Mouse (Mus musculus) heart, postnatal 10 days (tissue): ENCODE data around the gene Rnf43. TPM values are rescaled to one million over a fixed set of nuclear protein-coding genes. Genes with fewer than 3 reads are reported as not detected.

Source experiments
- DNase-seq, 2 experiments: peaks; one replicate each; pipeline ENCODE4 v3.0.0; 2021
- intact Hi-C: fragments of 180-260 bp; cut with DNase I; formaldehyde crosslinking; loops from one replicate; pipeline ENCODE4 v1.15.1; 2025
- total RNA-seq, 2 experiments: library from RNA; stranded (reverse); gene quantifications; 2 replicates each; pipeline ENCODE4 v1.2.3; 2021

Rnf43 gene
- total RNA-seq, 2 experiments from 2014 or later, result 0.34 to 0.40 TPM

DNA sequence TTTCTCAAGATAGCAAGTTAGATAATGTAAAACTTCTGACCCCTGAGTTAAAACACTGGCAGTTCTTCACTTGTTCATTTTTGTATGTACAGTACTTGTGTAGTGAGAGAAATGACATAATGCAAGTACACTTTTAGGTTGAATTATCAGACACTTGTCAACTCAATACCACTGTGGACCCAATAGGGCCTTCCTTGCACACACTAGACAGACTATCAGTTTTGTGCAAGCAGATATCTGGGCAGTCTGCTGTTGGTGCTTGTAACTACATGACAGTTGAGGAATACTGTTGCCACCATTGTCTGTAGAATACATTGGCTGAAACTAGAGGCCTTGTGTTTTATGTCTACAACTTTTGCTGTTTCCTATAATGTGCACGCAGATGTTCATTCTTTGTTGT lies 10.8 kb downstream of the Rnf43 start:
- intact Hi-C loops, result no loop called here
- no peak for DNase-seq

DNA sequence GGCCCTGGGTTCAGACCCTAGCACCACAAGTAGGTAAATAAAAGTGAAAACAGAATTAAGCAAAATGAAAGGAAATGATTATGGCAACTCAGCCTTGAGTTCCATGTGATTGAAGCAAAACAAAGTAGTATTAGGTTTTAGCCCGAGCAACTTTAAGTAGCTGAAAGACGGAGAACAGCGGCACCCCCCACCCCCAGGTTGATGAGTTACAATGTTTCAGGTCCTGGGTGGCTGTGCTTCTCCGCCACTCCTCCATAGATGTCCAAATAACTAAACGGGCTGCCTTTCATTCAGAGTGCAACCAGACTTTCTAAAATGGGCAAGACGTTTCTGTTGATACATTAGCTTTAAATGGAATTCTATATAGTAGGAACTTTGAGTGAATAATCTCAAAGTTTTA lies 13.1 kb downstream of the Rnf43 start:
- no peak for DNase-seq
- intact Hi-C loops, result no loop called here

DNA sequence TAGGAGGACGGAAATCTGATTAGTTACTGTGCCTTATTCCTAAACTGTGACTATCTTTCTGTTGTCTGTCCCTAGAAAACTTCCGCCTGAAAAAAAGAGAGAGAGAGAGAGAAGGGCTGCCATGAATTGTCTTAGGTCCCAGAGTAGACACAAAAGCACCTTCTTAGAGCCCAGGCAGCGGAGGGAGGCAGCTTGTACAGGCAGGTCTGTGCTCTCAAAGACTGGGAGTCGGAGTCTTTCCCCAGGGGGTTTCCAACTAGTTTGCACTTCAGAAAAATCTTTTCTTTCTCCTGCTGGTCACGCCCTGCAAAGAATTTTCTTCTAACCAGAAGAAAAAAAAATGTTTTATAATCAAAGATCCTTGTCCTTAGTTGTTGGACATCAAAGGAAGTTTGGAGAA lies 15.2 kb downstream of the Rnf43 start:
- intact Hi-C loops, result no loop called here
- DNase-seq, result no peak

DNA sequence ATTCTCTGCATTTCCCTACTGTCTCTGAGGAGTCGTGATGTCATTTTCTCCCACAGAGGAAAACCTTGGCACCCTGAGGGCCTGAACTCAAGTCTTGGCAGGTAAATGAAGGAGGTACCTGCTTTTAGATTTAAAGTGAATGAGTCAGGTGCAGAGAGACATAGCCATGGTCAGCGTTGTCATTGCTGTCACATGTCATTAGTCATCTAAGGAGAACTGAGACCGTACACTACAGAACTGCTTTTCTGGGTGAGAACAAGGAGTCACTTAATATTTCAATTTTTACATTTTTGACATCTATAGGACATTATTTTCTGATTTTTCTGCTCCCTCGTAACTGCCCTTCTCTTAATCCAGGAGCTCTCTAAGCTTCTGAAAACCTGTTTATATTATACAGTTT lies 16.0 kb downstream of the Rnf43 start:
- intact Hi-C loops, result no loop called here
- no peak for DNase-seq

DNA sequence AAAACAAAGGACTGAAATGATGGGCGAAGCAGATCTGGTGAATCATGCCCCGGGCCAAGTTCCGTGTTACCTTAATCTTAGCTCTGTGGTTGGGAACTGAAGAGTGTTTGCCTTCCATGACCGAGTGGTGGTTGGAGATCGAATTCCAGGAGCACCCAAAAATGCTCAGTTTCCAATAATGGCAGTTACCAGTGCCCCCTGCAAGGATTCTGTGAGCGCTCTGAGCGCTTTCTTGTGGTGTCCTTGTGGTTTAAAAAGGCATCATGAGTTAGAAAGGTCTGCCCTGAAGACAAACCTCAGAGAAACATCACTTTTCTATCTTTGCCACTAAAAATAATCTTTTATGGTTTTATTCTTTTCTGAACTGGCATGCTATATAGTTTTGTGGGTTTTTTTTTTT lies 16.5 kb downstream of the Rnf43 start:
- no peak for DNase-seq
- intact Hi-C loops, result no loop called here

DNA sequence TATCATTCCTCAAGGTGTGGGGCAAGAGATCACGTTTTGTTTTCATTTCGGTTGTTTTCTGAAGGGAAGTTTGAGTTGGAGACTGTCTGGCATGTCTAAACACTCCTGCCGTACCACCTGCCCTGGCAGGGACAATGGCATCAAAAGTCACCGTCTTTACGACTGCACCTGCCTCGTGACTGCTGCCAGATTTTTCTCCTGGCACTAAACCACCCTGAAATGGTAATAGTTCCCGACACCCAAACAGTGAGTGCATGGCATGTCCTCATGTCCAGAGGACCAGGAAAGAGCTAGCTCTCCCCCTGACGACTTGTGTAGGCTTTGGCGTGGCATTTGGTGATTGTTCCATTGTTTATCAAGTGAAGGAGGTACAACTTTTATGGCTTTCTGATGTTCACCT lies 18.3 kb downstream of the Rnf43 start:
- intact Hi-C loops, result no loop called here
- no peak for DNase-seq

DNA sequence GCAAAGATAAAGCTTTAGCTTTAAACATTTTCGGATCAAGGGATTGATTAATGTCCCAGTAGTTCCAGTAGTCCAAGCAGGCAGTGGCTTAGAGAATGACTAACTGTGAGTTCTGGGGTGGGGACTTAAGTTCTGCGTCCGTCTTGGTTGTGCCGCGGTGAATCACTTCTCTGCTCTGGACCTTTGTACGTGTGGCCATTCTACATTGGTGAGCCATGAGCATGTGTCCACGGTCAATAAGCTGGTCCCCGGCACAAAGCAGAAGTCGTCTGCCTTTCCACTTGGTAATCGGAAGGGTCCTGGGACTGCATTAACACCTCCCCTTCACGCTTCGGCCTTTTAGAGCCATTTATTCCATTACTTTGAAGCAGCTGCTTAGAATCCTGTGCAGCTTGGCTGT lies 19.6 kb downstream of the Rnf43 start:
- DNase-seq, result no peak
- intact Hi-C loops, result no loop called here

DNA sequence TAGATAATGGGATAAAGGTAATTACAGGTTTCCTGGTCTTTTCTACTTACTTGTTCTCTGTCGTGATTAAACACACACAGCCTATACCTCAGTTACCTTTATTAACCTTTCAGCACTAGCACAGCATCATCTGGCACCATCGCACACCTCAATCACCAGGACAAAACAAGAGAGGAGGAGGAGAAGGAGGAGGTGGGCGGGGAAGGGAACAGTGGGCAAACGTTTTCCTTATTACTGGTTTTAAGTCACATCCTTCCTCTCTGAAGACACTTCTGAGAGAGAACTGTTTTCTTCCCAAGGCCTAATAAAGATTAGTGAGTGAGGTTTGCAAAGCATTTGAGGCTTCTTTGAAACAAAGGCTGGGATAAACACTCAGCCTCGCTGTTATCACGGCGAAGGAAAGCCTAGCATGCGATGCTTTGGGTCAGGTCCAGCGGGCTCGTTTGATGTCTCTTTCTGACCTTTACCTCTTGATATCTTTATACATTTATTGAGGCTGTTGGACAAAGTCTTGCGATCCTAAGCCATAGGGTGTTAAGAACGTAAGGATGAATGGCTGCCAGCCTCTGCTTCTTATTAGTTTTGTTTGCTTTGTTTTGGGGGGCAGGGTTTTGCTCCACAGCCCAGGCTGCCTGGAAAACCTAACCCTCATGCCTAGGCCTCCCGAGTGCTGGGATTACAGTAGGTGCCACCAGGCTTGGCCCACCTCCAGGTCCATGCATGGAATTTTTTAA lies 20.5 kb downstream of the Rnf43 start:
- intact Hi-C loops, result no loop called here
- no peak for DNase-seq

DNA sequence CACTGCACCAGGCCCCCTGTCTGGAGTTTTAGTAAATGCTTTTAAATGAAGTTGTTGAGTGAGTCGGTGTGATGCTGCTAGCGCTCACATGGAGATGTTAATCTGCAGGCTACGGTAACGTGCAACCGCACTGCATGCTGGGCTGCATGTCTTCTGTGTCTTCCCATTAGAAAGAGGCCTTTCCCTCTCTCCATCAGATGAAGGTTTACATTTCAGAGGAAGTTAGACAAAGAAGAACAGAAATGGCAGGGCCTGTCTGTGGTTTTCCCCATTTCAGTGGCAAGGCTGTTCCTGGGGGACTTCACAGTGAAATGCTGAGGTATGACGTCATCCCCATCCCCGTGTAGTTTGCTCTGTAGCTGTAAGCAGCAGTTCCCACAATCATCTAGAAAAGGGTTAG lies 23.9 kb downstream of the Rnf43 start:
- DNase-seq, result no peak
- intact Hi-C loops, result no loop called here

DNA sequence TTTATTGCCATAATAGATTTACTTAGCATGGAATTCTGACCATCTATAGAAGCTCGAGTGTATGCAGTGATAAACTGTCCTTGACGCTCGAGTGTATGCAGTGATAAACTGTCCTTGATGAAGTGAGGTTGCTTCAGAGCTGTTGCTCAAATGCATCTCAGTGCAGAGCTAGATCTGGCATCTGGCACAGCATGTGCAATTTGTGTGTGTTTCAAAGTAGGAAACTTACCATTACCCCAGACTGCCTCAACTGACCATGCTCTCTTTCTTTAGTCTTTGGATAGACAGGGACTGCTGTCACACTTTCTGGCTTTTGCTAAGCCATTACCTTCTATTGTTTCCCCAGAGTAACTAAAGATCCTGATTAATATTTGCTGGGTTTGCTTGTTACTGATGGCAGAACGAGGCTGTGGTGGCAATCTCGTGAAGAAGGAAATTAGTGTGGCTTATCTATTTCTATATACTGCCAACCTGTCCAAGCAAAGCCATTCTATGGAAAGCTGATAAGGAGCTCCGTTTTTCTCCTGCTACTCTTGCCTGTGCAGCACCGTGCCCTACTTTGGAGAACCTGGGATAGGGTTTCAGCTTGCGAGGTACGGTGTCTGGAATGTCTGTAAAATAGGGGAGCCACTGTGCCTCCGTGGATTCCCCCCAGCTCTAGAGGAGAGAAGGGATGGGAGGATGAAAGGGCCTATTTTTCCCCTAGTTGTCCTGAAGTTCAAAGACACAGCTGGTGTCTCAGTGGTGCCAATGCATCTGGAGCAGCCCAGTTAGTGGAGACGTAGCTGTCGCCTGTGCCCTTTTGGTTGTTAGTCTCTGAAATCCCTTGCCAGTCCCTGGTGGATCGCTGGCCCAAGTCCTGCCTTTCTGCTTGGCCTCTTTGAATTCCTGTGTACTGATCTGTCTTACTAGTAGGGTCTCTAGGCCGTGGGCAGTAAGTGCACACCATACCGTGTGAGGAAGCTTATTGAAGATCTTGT lies 25.0 kb downstream of the Rnf43 start:
- DNase-seq, result no peak
- intact Hi-C loops, result no loop called here

DNA sequence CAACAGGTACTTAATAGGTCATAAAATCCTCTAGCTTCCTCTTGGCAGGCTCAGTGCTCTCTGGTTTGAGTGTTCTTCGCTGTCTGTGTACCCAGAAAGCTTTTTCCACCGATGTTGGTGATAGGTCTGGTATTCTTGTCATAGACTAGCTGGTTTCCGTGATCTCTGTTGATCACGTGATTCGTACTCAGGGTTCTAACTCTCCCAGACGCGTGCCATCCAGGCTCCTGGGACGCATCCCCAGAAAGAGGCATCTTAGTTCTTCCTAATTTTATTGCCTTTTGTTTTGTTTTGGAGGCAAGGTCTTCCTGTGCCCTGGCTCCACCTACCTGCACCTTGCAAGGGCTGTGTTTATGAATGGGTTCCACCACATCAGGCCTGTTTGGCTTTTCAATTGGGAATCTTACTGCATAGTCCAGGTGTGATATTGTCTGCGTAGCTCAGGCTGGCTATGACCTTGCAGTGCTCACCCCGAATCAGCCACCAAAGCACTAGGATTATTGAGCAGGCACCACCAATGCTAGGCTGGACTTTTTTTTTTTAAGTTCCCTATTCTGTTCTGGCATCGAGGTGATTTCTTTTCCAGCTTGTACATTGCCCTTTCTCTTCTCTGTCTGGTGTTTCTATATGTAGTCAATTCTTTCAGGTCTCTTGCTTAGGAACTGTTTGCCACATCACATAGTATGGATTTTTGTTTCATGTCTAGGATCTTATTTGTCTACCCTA lies 26.1 kb downstream of the Rnf43 start:
- intact Hi-C loops, result no loop called here
- DNase-seq, result no peak

DNA sequence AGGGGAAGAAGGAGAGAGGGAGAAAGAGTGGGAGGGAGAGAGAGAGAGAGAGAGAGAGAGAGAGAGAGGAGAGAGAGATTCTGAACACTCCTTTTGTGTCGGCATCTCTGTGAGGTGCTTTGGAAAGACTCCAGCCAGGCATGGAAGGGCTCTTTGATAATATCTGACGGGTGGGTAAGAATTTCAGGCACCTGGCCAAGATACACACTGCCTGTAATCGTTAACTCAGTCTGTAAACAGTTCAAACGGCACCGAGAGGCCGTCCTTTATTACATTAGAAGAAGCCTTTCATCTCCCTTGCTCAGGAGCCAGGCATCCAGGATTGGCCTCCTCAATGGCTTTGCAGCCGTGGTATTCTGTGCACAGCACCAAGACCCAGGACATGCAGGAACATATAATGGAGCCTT lies 26.9 kb downstream of the Rnf43 start:
- intact Hi-C loops, result no loop called here
- peak in 1 of 2 experiments; percentile 5 for DNase-seq

DNA sequence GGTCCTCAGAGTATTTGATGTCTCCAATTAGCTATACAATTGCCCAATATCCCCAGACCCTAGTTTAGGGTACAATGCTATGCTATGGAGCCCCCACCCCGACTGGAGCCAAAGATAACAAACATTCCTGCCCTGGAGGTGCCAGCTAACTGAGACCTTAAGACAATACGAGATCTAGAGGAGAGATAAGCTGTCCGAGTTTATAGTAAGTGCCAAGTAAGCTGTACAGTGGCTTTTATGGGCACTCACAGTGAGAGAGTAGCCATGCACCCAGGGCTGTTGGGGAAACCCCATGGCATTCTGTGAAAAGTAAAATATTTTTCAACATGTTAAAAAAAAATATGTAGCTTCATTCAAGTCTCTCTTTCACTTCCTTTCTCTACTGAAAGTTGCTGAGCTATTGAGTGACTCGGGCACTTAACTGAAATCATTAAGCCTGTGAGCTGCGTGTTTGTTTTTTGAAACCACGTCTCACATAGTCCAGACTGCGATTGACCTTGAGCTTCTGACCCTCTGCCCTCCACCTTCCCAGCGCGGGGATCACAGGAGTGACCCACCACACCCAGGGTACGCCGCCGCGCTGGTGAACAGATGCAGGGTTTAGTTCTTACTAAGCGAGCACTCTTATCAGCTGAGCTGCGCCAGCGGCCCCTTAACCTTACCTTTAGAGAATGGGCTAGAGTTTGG lies 27.7 kb downstream of the Rnf43 start:
- intact Hi-C loops, result no loop called here
- DNase-seq, result no peak

DNA sequence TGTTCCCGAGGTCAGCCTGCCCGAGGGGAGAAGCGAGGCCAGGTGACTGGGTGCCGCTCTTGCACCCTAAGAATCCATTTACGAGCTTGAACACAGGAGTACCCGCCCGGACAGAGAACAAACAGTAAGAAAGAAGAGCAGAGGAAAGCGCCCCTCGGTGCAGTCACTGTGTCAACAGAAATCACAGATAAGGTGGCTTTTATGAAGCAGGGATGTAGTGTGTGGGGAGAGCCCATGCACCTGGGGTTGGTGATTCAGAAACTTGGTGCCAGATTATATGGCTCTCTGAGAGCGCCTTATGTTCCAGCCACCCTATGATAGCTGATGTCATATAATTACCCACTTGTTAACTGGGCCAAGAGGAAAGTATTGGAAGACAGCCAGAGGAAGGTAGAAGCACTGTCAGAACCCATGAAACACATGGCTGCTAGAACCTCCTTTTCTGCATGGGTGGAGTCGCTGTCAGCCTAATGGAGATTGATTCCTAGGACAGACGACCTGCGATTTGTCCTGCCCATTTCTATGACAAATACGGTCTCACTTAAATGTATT lies 34.7 kb downstream of the Rnf43 start:
- intact Hi-C loops, result no loop called here
- DNase-seq, result no peak

DNA sequence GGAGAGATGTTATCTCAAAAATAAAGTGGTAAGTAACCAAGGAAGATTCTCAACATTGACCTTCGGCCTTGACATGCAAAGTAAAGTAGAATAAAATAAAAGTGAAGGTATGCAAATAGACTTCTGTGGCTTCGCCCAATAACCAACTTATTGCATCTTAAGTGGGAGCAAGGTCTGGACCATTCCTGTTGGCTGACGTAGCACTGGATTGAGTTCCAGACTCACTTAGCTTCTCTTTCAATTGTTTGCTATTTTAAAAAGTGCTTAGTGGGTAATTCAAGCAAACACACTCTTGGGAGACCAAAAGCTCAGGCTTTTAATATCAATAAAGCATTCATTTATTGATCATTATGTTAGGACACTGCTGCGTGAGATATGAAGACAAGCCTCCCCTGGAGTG lies 35.6 kb downstream of the Rnf43 start:
- intact Hi-C loops, result no loop called here
- no peak for DNase-seq

DNA sequence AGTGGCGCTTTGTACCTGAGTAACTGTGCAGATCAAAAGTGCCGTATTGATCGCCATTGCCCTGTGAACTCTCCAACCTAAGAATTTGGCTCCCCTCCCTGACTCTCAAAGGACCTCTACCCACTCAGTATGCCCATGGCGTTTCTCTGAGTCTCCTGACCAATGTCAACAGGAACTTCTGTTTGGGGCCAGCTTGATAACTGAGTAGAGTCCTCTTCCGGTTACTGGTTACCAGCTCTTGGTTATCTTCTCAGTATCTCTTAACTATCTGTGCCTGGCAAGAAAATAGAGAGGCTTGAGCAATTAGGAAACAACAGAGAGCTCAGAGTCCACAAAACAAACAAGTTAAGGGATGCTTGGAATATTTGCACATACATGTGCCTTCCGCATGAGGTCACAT lies 38.6 kb downstream of the Rnf43 start:
- intact Hi-C loops, result no loop called here
- no peak for DNase-seq

DNA sequence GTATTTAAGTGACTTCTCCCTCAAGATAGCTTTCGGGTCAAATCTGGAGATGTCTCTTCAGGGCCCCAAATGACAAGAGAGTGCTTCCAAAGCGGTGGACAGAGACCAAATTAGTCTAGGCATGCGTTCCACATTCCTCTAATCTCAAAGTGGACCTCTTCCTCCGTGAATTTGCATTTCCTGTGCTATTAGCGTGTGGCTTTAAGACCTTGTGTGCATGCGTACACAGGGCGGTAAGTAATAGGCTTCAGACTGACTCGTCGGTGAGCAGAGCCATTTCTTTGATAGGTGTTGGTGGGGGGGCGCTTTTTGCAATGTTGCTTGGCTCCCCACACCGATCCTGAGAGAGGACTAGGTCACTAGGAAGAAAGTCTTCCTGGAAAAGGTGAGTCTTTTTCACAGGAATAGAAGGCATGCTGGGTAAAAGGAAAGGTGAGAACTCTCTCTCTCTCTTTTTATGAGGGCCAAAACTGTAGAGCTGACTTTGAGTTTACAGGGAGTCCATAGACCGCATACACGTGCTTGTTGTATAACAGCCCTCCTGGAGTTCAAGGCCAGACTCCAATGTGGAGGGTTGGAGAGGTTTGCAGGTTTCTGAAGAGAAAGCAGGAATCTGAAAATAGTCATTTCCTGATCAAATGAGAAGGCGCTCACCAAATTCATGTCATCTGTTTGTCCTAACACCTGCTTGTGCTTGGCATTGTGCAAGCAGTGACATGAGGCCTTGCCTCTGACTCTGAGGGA lies 39.5 kb downstream of the Rnf43 start:
- no peak for DNase-seq
- intact Hi-C loops, result no loop called here

DNA sequence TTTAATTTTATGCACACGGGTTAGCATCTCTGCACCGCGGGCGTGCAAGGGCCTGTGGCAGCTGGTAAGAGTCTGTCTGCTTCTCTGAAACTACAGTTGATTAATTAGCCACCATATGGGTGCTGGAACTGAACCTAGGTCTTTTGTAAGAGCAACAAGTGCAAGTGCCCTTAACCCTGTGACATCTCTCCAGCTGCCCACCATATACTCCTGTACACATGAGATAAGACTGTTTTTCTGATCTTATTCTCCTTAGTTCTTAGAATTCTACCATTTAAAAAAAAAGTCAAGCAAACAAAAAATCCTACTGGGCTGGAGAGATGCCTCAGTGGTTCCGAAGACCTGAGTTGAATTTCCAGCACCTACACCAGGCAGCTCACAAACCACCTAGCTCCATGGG lies 41.1 kb downstream of the Rnf43 start:
- DNase-seq, result no peak
- intact Hi-C loops, result no loop called here

DNA sequence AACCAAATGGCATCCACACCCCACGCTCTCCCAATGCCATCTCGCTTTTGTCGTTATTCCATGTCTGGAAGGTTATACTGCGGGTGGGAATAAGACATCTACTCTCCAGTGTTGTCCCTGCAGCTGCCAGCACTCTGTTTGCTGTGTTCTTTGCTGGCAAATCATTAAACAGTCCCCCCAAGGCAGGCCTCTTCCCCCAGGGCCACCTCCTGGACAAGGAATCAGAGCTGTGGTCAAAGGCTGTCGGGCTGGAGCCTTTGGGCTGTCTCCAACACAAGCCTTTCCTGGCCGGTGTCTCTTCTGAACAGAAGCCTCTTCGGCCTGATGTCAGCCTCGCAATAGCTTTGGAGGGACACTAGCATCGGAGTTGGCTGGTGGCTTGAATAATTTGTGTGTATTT lies 41.8 kb downstream of the Rnf43 start:
- intact Hi-C loops, result no loop called here
- no peak for DNase-seq

DNA sequence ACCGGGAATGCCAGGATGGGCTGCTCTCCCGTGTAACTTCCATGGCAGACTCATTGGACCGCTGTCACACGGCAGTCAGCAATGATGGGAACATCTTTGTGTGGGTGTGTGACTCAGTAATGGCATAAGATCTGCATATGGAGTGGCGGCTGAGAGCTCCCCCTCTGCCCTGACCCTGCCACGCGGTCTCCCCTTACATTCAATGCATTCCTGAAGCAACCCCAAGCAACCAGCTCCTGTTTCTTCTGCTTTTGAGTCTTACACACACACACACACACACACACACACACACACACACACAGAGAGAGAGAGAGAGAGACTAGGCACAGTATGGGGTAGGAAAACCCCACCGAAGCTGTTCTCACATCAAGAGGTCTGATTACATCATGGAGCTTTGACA lies 45.0 kb downstream of the Rnf43 start:
- DNase-seq, result no peak
- intact Hi-C loops, result no loop called here
